ENCODE assay signal across 8 mouse cellular contexts in genomic region chr11:11878981-11879698, GRCm38 (mm10). TPM values are rescaled to one million over a fixed set of nuclear protein-coding genes. Genes with fewer than 3 reads are reported as not detected.
DNase-seq lines count a peak whose midpoint lies in the region; ATAC-seq and TF ChIP-seq lines count a peak whose summit lies in the region.

No protein-coding gene starts in this region.

- TF ChIP-seq POLR2A in spleen, adult 2 months (IDR thresholded peaks at IDR 0.05; ENCODE audit: low read depth, low read length): no peak
- no peak for TF ChIP-seq POLR2A in limb, embryonic 14.5 days (IDR thresholded peaks at IDR 0.05; ENCODE audit: borderline replicate concordance, extremely low read depth, insufficient read depth, insufficient read length)

- peak; percentile 79 for ATAC-seq in limb, embryonic 14.5 days (ENCODE audit: low FRiP score, low read depth)

- WGBS in spleen, adult 2 months: 58% methylated on average over 10 of the region's 10 CpGs
- 23% methylated on average over 10 of the region's 10 CpGs for WGBS in limb, embryonic 14.5 days

- no peaks in the 10 kb centered on the region; the same call in 1 of the 2 replicates for H3K27me3 ChIP-seq in spleen, adult 2 months (ENCODE audit: control insufficient read depth, insufficient read depth, low read length)
- H3K27me3 ChIP-seq in limb, embryonic 14.5 days (ENCODE audit: control insufficient read depth, insufficient read depth, low read length): no peaks in the 10 kb centered on the region

- no peaks in the 10 kb centered on the region for H3K9me3 ChIP-seq in limb, embryonic 14.5 days (ENCODE audit: control insufficient read depth, low read length)

- H3K36me3 ChIP-seq in spleen, adult 2 months (ENCODE audit: control insufficient read depth, insufficient read depth, low read length): no peaks in the 10 kb centered on the region
- H3K36me3 ChIP-seq in limb, embryonic 14.5 days (ENCODE audit: control insufficient read depth, insufficient read depth, low read length): no peaks in the 10 kb centered on the region

- peaks cover 8% of the 10 kb centered on the region; the same call in 1 of the 2 replicates for H3K4me1 ChIP-seq in spleen, adult 2 months (ENCODE audit: control insufficient read depth, insufficient read depth, insufficient read length)
- peaks cover 27% of the 10 kb centered on the region for H3K4me1 ChIP-seq in limb, embryonic 14.5 days (ENCODE audit: control insufficient read depth, insufficient read depth, low read length)

- TF ChIP-seq CTCF in spleen, adult 2 months (IDR thresholded peaks at IDR 0.05; ENCODE audit: extremely low read depth, insufficient read depth, insufficient read length, insufficient replicate concordance): no peak

- DNase-seq in spleen, adult 2 months (ENCODE audit: low read depth in 1 of 2, low spot score in 2 of 2): no peak
- DNase-seq in spleen, postnatal 36 days (ENCODE audit: low spot score in 2 of 2): no peak
- peak; percentile 27 for DNase-seq in heart, adult 8-10 months (ENCODE audit: low spot score)
- peak; percentile 75 for DNase-seq in limb, embryonic 14.5 days (ENCODE audit: low spot score)
- DNase-seq in thymus, postnatal 4 days: peak; percentile 37
- DNase-seq in adrenal gland, adult 18-20 months (ENCODE audit: low spot score in 2 of 2): no peak
- DNase-seq in frontal cortex, adult 2 months (ENCODE audit: extremely low spot score in 1 of 2, low spot score in 1 of 2): no peak
- DNase-seq in kidney, adult 8-10 months: no peak

- peak overlapping the region; percentile 6 for H3K4me2 ChIP-seq in limb, embryonic 14.5 days (replicated peaks; ENCODE audit: low read depth, low read length, severe bottlenecking)

- H3K4me3 ChIP-seq in spleen, adult 2 months (ENCODE audit: extremely low read depth, insufficient read depth, insufficient read length): no peak overlapping the region
- H3K4me3 ChIP-seq in limb, embryonic 14.5 days (replicated peaks; ENCODE audit: low read length): no peak overlapping the region

- H3K27ac ChIP-seq in spleen, adult 2 months (ENCODE audit: insufficient read depth, low read length): peak overlapping the region; percentile 73
- H3K27ac ChIP-seq in limb, embryonic 14.5 days (replicated peaks; ENCODE audit: low read depth, low read length): peak overlapping the region; percentile 92

- peak overlapping the region; percentile 8; the same call in 1 of the 2 replicates for H3K9ac ChIP-seq in limb, embryonic 14.5 days (ENCODE audit: low read depth, low read length, severe bottlenecking)

RNA-seq across cellular contexts. Expression of gene Ddc, which starts 18.8 kb away (rescaled TPM):
- 0.22 and 0.35 TPM in 2 replicates for polyA plus RNA-seq in spleen, adult 2 months (2012; rRNA removed)
- total RNA-seq in heart, adult 8-10 months (2022): 1 to 10 TPM in 2 of 4 experiments, under 1 TPM in 2; 0.66 to 1.2 (median 0.93) TPM
- polyA plus RNA-seq in limb, embryonic 14.5 days (2012; rRNA removed): 10.9 and 12.6 TPM in 2 replicates
- 16.5 and 20.7 TPM in 2 replicates for polyA plus RNA-seq in limb, embryonic 14.5 days (2014; fragmentation: Nextera tagmentation; extraction: Ambion mirVana)
- total RNA-seq in adrenal gland, adult 18-20 months (2021): 10 to 100 TPM; 60.8 to 74.0 TPM
- polyA plus RNA-seq in frontal cortex, adult 2 months (2012; rRNA removed): 8.3 and 9.4 TPM in 2 replicates

Comparison
In these comparisons a context has a peak if more than half of its experiments do, and no peak if none do; other contexts are left out.
1. DNase-seq: peak in heart, adult 8-10 months (single experiment), limb, embryonic 14.5 days (single experiment) and thymus, postnatal 4 days (single experiment); none in spleen, adult 2 months (0 of 2), spleen, postnatal 36 days (0 of 2), adrenal gland, adult 18-20 months (0 of 2), frontal cortex, adult 2 months (0 of 2) and kidney, adult 8-10 months (0 of 2).